Mouse (Mus musculus) embryonic fibroblast, embryonic 13.5 days (primary cell): Measurements from ENCODE around the gene Lrig3.

Source experiments
- CTCF ChIP-seq: IDR thresholded peaks from 2 replicates; pipeline ENCODE4 v1.5.1; 2011; ENCODE audit warnings: mild to moderate bottlenecking, control low read depth, low read length, moderate library complexity, borderline replicate concordance; ENCODE audit not compliant: insufficient read depth
- POLR2A ChIP-seq: IDR thresholded peaks from 2 replicates; pipeline ENCODE4 v1.6.1; 2011; ENCODE audit warnings: low read depth, mild to moderate bottlenecking, control low read depth, low read length, moderate library complexity

DNA sequence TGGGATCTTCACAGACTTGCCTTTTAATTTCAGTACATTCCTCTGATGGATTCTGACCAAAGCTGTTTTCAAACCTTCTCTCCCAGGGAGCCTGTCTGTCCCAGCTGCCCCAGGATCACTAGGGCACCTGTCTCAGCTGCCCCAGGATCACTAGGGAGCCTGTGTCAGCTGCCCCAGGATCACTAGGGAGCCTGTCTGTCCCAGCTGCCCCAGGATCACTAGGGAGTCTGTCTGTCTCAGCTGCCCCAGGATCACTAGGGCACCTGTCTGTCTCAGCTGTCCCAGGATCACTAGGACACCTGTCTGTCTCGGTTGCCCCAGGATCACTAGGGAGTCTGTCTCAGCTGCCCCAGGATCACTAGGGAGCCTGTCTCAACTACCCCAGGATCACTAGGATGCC lies 47.0 kb upstream of the Lrig3 start:
- no peak for TF ChIP-seq CTCF
- TF ChIP-seq POLR2A, result no peak
